Mouse (Mus musculus): ENCODE measurements around the gene Uri1. TPM values are rescaled to one million over a fixed set of nuclear protein-coding genes. Genes with fewer than 3 reads are reported as not detected.

Gene Uri1
- polyA plus RNA-seq, 1 experiment = 54.3 TPM

DNA sequence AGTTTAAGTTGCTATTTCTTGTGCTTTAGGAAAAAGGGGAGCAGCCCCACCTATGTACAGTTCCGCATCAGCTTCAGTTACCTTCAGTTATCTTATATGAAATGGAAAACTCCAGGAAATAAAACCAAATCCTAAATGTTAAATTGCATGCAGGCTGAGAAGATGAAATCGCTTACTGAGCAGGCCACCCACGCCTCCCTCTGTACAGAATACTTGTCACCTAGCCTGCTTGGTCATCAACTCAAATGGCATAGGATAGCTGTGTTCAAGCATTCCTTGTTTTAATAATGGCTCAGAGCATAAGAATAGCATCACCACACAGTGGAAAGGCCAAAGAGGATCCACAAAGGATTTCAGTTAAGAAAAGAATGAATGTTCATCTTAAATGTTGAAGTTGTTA, 43.6 kb downstream of the Uri1 start:
- Histone ChIP-seq H3K4me3 (ENCODE audit: insufficient read depth, low read length) (no peak overlapping the region), H3K4me1 (ENCODE audit: control insufficient read depth, insufficient read depth, low read length) (no peaks in the 10 kb centered on the region), H3K27ac (ENCODE audit: insufficient read depth, low read length) (no peak overlapping the region)
- TF ChIP-seq CTCF (IDR thresholded peaks at IDR 0.05; ENCODE audit: borderline replicate concordance, insufficient read depth, low read length) (no peak), POLR2A (IDR thresholded peaks at IDR 0.05; ENCODE audit: low read depth, low read length) (no peak)

DNA sequence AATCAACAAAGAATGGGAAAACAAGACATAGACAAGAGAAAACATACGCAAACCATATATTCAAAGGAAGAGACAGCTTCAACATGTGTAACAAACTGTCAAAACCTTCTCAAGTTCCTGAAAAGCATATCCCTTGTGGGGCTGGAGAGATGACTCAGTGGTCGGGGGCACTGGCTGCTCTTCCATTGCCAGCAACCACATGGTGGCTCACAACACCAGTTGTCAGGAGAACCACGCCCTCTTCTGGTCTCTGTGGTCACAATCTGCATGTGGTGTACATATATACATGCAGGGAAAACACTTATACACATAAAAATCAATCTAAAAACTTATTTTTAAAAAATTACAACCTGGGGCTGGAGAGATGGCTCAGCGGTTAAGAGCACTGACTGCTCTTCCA, 44.9 kb downstream of the Uri1 start:
- H3K27ac ChIP-seq (ENCODE audit: insufficient read depth, low read length) = no peak overlapping the region
- TF ChIP-seq POLR2A (IDR thresholded peaks at IDR 0.05; ENCODE audit: low read depth, low read length) (no peak), CTCF (IDR thresholded peaks at IDR 0.05; ENCODE audit: borderline replicate concordance, insufficient read depth, low read length) (no peak; the same call in 1 of the 2 replicates)
- no peak overlapping the region for H3K4me3 ChIP-seq (ENCODE audit: insufficient read depth, low read length)
- H3K4me1 ChIP-seq (ENCODE audit: control insufficient read depth, insufficient read depth, low read length) = no peaks in the 10 kb centered on the region

DNA sequence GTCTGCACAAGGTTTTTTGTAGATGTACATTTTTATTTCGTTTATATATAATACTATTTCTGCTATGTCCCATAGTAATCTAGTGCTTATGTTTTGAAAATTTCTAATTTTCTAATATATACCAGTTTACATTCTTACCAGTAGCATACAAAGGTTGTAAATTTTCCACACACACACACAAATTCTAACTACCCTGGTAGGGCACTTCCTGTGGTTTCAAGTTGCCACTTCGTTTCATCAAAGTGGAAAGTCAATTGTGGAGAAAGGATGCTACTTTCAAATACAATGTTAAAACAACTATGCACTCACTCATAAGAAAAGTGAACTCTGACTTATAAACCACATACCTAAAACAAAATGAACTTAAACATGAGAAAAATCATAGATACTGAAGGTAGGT, 45.7 kb downstream of the Uri1 start:
- Histone ChIP-seq H3K27ac (ENCODE audit: insufficient read depth, low read length) (no peak overlapping the region), H3K4me1 (ENCODE audit: control insufficient read depth, insufficient read depth, low read length) (no peaks in the 10 kb centered on the region), H3K4me3 (ENCODE audit: insufficient read depth, low read length) (no peak overlapping the region)
- TF ChIP-seq POLR2A (IDR thresholded peaks at IDR 0.05; ENCODE audit: low read depth, low read length) (no peak), CTCF (IDR thresholded peaks at IDR 0.05; ENCODE audit: borderline replicate concordance, insufficient read depth, low read length) (no peak)

DNA sequence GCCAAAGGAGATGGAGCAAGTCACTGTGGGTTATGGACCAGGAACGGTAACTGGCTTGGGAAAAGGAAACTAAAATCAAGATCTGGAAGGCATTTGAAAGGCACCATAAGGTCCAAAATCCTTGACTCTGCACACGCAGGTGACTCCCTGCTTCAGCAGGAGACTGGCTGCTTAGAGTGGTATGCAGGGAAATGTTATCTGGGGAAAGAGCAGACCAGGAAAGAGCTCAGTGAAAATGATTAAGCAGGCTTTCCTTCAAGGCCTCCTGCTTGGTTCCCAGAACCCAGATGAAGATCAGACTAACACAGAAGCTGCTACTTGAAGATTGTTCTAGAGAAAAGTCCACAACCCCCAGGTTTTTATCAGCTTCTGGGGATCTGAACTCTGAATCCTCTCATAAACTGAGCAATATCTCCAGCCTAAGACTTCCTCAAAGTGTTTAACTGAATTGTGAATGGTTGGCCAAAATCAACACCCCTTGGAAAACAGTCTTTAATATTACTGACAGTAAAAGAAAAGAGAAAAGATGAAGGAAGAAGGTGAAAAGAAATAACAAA, 50.3 kb downstream of the Uri1 start:
- no peak overlapping the region for H3K27ac ChIP-seq (ENCODE audit: insufficient read depth, low read length)
- H3K4me3 ChIP-seq (ENCODE audit: insufficient read depth, low read length) = no peak overlapping the region
- TF ChIP-seq POLR2A (IDR thresholded peaks at IDR 0.05; ENCODE audit: low read depth, low read length) (no peak), CTCF (IDR thresholded peaks at IDR 0.05; ENCODE audit: borderline replicate concordance, insufficient read depth, low read length) (no peak)
- peaks cover 2% of the 10 kb centered on the region; the same call in 1 of the 2 replicates for H3K4me1 ChIP-seq (ENCODE audit: control insufficient read depth, insufficient read depth, low read length)

DNA sequence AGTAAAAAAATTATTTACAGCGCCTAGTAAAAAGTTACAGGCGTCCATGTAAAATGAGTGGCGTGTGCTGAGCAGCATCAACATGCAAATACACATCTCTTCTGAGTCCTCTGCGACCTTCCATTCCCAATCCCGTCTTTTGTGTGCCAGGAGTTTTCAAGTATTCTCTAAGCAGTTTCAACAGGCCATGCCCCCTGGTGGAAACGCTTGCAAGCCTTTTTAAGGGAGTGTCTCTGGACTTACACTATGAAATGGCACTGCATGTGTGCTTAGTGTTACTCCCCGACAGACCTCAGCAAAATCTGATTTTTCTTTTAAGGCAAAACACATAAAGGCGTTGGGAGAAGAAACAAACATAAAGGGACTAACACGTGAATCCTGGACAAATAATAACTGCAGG, 50.8 kb downstream of the Uri1 start:
- Histone ChIP-seq H3K27ac (ENCODE audit: insufficient read depth, low read length) (no peak overlapping the region), H3K4me1 (ENCODE audit: control insufficient read depth, insufficient read depth, low read length) (peaks cover 2% of the 10 kb centered on the region; the same call in 1 of the 2 replicates), H3K4me3 (ENCODE audit: insufficient read depth, low read length) (no peak overlapping the region)
- TF ChIP-seq CTCF (IDR thresholded peaks at IDR 0.05; ENCODE audit: borderline replicate concordance, insufficient read depth, low read length) = no peak
- no peak for TF ChIP-seq POLR2A (IDR thresholded peaks at IDR 0.05; ENCODE audit: low read depth, low read length)

DNA sequence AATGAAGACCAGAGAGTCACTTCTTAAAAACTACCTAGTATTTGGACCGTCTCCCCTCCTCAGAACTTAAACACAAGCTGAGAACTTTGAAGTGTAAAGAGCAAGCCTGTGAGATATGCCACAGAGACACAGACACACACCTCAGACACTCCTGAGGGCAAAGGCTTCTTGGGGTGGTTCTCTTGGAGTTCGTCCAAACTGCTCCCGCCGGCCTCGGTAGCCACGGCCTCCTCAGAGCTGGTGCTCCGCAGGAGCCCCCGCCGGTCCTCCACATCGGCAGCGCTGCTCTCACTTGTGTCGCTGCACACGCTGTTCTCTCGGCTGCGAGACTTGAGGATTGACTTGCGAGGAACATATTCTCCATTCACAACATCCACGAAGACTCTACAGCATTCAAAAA, 61.0 kb downstream of the Uri1 start:
- TF ChIP-seq CTCF (IDR thresholded peaks at IDR 0.05; ENCODE audit: borderline replicate concordance, insufficient read depth, low read length) = no peak
- TF ChIP-seq POLR2A (IDR thresholded peaks at IDR 0.05; ENCODE audit: low read depth, low read length) = no peak
- Histone ChIP-seq H3K27ac (ENCODE audit: insufficient read depth, low read length) (no peak overlapping the region), H3K4me3 (ENCODE audit: insufficient read depth, low read length) (no peak overlapping the region), H3K4me1 (ENCODE audit: control insufficient read depth, insufficient read depth, low read length) (no peaks in the 10 kb centered on the region)

DNA sequence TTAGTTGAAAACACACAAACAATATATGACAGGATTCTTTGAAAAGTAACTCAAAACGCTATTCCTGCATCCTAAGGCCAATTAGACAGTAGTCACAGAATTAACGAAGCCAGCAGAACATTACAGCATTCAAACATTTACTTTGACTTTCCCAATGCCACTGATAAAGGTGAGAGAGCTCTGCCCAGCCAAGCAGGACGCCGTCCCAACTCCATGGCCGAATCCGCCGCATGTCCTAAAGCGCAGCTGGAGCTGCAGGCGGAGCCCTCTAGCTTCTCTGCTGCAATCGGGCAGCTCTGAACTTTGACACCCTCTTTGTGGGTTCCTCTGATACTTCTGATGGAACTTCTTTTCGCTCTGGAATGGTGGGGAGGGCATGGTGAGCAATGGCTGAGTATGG, 62.1 kb downstream of the Uri1 start:
- Histone ChIP-seq H3K27ac (ENCODE audit: insufficient read depth, low read length) (no peak overlapping the region), H3K4me3 (ENCODE audit: insufficient read depth, low read length) (no peak overlapping the region), H3K4me1 (ENCODE audit: control insufficient read depth, insufficient read depth, low read length) (no peaks in the 10 kb centered on the region)
- TF ChIP-seq POLR2A (IDR thresholded peaks at IDR 0.05; ENCODE audit: low read depth, low read length) = no peak
- no peak for TF ChIP-seq CTCF (IDR thresholded peaks at IDR 0.05; ENCODE audit: borderline replicate concordance, insufficient read depth, low read length)

DNA sequence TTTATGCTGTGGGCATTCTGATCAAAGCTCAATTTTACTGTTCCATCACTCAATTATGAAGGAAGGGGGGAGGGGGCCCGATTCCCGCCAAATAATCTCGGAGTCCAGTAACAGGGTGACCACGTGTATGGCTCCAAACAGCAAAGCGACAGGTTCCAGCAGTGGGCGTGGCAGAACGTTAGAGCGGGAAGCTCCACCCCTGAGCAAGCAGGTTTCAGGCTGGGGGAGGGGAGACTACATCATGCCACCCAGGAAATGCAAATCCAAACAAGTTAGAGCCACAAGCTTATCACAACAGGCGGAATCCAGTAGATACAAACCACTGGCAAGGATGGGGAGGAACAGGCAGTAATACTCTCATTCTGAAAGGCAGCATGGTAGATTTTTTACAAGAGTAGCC, 71.5 kb downstream of the Uri1 start:
- Histone ChIP-seq H3K27ac (ENCODE audit: insufficient read depth, low read length) (no peak overlapping the region), H3K4me3 (ENCODE audit: insufficient read depth, low read length) (no peak overlapping the region), H3K4me1 (ENCODE audit: control insufficient read depth, insufficient read depth, low read length) (no peaks in the 10 kb centered on the region)
- TF ChIP-seq POLR2A (IDR thresholded peaks at IDR 0.05; ENCODE audit: low read depth, low read length) = no peak

DNA sequence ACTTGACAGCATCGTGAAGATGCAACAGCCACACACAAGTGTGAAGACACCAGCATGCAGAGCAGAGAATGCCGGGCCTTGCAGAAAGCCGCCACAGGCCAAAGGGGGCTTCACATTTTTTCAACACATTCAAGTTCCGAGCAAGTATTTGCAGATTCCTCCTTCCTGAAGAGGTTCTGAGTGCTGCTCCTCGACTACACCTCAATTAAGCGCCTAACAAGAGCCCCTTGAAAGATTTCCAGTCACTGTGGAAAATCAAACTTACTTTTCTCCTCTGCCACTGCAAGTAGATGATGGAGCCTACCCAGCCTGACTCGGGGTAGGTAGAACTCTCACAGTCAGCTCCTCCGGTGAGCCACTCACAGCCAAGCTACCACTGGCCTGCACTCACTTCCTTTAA, 86.9 kb downstream of the Uri1 start:
- no peak overlapping the region for H3K4me3 ChIP-seq (ENCODE audit: insufficient read depth, low read length)
- no peaks in the 10 kb centered on the region for H3K4me1 ChIP-seq (ENCODE audit: control insufficient read depth, insufficient read depth, low read length)
- no peak overlapping the region for H3K27ac ChIP-seq (ENCODE audit: insufficient read depth, low read length)
- TF ChIP-seq POLR2A (IDR thresholded peaks at IDR 0.05; ENCODE audit: low read depth, low read length) = no peak
- no peak for TF ChIP-seq CTCF (IDR thresholded peaks at IDR 0.05; ENCODE audit: borderline replicate concordance, insufficient read depth, low read length)

DNA sequence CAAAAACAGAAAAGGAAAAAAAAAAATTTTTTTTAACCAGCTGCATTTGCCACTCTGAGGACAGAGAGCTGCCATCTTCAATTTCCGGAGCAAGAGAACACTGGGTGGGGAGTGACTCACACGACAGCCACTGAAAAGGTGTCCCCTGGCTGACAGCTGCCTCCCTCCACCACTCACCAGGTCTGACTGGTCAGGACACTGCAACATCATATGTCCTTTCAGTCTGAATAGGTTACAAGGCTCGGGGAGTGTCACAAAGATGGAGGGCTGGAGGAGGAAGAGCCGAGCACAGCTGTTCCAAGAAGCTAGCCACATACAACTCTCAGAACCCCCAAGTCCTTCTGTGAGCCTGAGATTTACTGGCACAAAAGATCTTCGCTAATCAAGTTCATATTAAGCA, 87.6 kb downstream of the Uri1 start:
- no peak for TF ChIP-seq POLR2A (IDR thresholded peaks at IDR 0.05; ENCODE audit: low read depth, low read length)
- no peak for TF ChIP-seq CTCF (IDR thresholded peaks at IDR 0.05; ENCODE audit: borderline replicate concordance, insufficient read depth, low read length)
- H3K4me1 ChIP-seq (ENCODE audit: control insufficient read depth, insufficient read depth, low read length) = no peaks in the 10 kb centered on the region
- no peak overlapping the region for H3K4me3 ChIP-seq (ENCODE audit: insufficient read depth, low read length)
- no peak overlapping the region for H3K27ac ChIP-seq (ENCODE audit: insufficient read depth, low read length)

DNA sequence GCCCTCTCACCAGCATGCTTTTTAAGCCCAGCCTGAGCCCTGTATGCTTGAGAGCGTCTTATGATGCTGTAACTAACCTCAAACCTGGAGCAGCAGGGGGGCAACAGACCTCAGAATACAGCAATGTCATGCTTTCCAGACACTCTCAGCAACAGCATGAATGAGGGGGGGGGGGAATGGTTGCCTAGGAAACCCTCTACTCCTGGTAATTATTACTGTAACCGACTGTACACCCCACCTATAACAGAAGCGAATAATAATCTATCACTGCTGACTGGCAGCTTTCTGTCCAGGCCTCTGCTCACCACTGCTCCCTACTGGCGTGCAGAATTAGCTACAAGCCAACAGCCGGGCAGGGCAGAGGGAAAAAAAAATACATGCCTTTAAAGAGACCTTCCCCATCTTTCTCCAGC, 88.6 kb downstream of the Uri1 start:
- peak; percentile 55; the same call in 1 of the 2 replicates for TF ChIP-seq CTCF (IDR thresholded peaks at IDR 0.05; ENCODE audit: borderline replicate concordance, insufficient read depth, low read length)
- no peak for TF ChIP-seq POLR2A (IDR thresholded peaks at IDR 0.05; ENCODE audit: low read depth, low read length)
- no peak overlapping the region for H3K4me3 ChIP-seq (ENCODE audit: insufficient read depth, low read length)
- H3K27ac ChIP-seq (ENCODE audit: insufficient read depth, low read length) = no peak overlapping the region
- no peaks in the 10 kb centered on the region for H3K4me1 ChIP-seq (ENCODE audit: control insufficient read depth, insufficient read depth, low read length)
